Mouse (Mus musculus): ENCODE measurements around the gene Zfp821.

Zfp821 gene

GRCm38 (mm10) chr8:109705320-109706075, at the start of gene Zfp821:
Zfp821 (plus strand) TSS chr8:109705546.
- peak; percentile 94 for DNase-seq (ENCODE audit: low read depth)

GRCm38 (mm10) chr8:109656860-109657259, 48.5 kb upstream of the Zfp821 start:
- DNase-seq (ENCODE audit: low read depth), result no peak

GRCm38 (mm10) chr8:109662328-109662727, 43.0 kb upstream of the Zfp821 start:
- DNase-seq (ENCODE audit: low read depth), result no peak

- DNase-seq (ENCODE audit: low read depth), result no peak
These were observed 38.7 kb upstream of the Zfp821 start for GRCm38 (mm10) chr8:109666616-109667015.

GRCm38 (mm10) chr8:109672656-109673055, 32.7 kb upstream of the Zfp821 start:
- no peak for DNase-seq (ENCODE audit: low read depth)

- no peak for DNase-seq (ENCODE audit: low read depth)
These were observed 31.8 kb upstream of the Zfp821 start for GRCm38 (mm10) chr8:109673596-109673995.

GRCm38 (mm10) chr8:109675896-109676643, 29.3 kb upstream of the Zfp821 start:
- DNase-seq (ENCODE audit: low read depth), result no peak

GRCm38 (mm10) chr8:109681535-109681934, 23.8 kb upstream of the Zfp821 start:
- DNase-seq (ENCODE audit: low read depth), result no peak

GRCm38 (mm10) chr8:109682120-109682519, 23.2 kb upstream of the Zfp821 start:
- no peak for DNase-seq (ENCODE audit: low read depth)

- no peak for DNase-seq (ENCODE audit: low read depth)
These were observed 18.1 kb upstream of the Zfp821 start for GRCm38 (mm10) chr8:109687248-109687647.

GRCm38 (mm10) chr8:109691769-109692168, 13.6 kb upstream of the Zfp821 start:
- DNase-seq (ENCODE audit: low read depth), result peak; percentile 67

GRCm38 (mm10) chr8:109692443-109693145, 12.8 kb upstream of the Zfp821 start:
- DNase-seq (ENCODE audit: low read depth), result no peak

- peak; percentile 100 for DNase-seq (ENCODE audit: low read depth)
These were observed 12.0 kb upstream of the Zfp821 start, which contains the start of gene Ist1 for GRCm38 (mm10) chr8:109693146-109693900. Ist1 (minus strand) TSS chr8:109693260.

GRCm38 (mm10) chr8:109694154-109694553, 11.2 kb upstream of the Zfp821 start:
- no peak for DNase-seq (ENCODE audit: low read depth)

- DNase-seq (ENCODE audit: low read depth), result no peak
These were observed 7.6 kb upstream of the Zfp821 start for GRCm38 (mm10) chr8:109697754-109698153.

- DNase-seq (ENCODE audit: low read depth), result no peak
These were observed 6.9 kb upstream of the Zfp821 start for GRCm38 (mm10) chr8:109698477-109698876.

- no peak for DNase-seq (ENCODE audit: low read depth)
These were observed 604 bp upstream of the Zfp821 start for GRCm38 (mm10) chr8:109704565-109705319.

- peak; percentile 49 for DNase-seq (ENCODE audit: low read depth)
These were observed 929 bp downstream of the Zfp821 start for GRCm38 (mm10) chr8:109706076-109706873.

GRCm38 (mm10) chr8:109706874-109707237, 1.5 kb downstream of the Zfp821 start:
- DNase-seq (ENCODE audit: low read depth), result peak; percentile 91

- DNase-seq (ENCODE audit: low read depth), result peak; percentile 69
These were observed 2.6 kb downstream of the Zfp821 start for GRCm38 (mm10) chr8:109707921-109708320.

Data from induced T-regulatory cell, adult 2 months (primary cell).